Mouse (Mus musculus): ENCODE measurements around the gene Rasa3.

DNA sequence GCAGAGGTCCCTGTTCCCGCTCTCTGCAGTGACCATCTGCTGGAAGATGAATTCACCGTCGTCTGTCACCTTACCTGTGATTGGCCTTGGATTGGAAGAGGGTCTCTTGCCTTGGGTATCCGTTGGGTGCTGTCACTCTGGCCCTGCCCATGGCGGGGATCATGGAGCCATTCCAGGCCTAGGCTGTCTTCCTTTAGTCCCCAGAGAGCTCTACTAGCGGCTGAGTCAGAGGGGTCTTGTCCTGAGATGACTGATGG is 125.9 kb downstream of the Rasa3 start:
- TF ChIP-seq CTCF (IDR thresholded peaks at IDR 0.05; ENCODE audit: control insufficient read depth, insufficient read depth, insufficient read length), result no peak
- no peak for TF ChIP-seq CEBPB (IDR thresholded peaks at IDR 0.05; ENCODE audit: low read depth)
- TF ChIP-seq MAX (IDR thresholded peaks at IDR 0.05), result no peak
